Mouse (Mus musculus) forebrain, embryonic 14.5 days (tissue): ENCODE measurements around the gene Tenm3. TPM values are rescaled to one million over a fixed set of nuclear protein-coding genes. Genes with fewer than 3 reads are reported as not detected.

Source experiments
- ATAC-seq: fragments of 200-750 bp; cut with Nextera tagmentation; 2 replicates; pipeline ENCODE4 v1.8.0; 2017; ENCODE audit warnings: mild to moderate bottlenecking, moderate library complexity
- DNase-seq: peaks from one replicate; pipeline ENCODE4 v3.0.0-alpha.2; 2015; ENCODE audit warnings: low spot score
- H3K27ac ChIP-seq: fragments of 300-500 bp; sonication (generic); 2 replicates; pipeline ENCODE4 v1.5.1; 2014; ENCODE audit warnings: low read depth, mild to moderate bottlenecking, control low read depth, low read length, moderate library complexity
- H3K27me3 ChIP-seq: fragments of 300-500 bp; sonication (generic); replicated peaks from 2 replicates; pipeline ENCODE4 v1.6.1; 2014; ENCODE audit warnings: low read length, control low read depth, mixed read lengths; ENCODE audit not compliant: control insufficient read depth, insufficient read depth
- H3K36me3 ChIP-seq: fragments of 300-500 bp; sonication (generic); 2 replicates; pipeline ENCODE4 v1.6.1; 2014; ENCODE audit warnings: low read length, control low read depth; ENCODE audit not compliant: control insufficient read depth, insufficient read depth
- H3K4me1 ChIP-seq: fragments of 300-500 bp; sonication (generic); 2 replicates; pipeline ENCODE4 v1.6.1; 2014; ENCODE audit warnings: antibody characterized with exemption, low read length, control low read depth; ENCODE audit not compliant: control insufficient read depth, insufficient read depth
- H3K4me2 ChIP-seq: fragments of 300-500 bp; sonication (generic); 2 replicates; pipeline ENCODE4 v1.6.1; 2014; ENCODE audit warnings: mild to moderate bottlenecking, control low read depth, low read length
- H3K4me3 ChIP-seq: fragments of 300-500 bp; sonication (generic); 2 replicates; pipeline ENCODE4 v1.5.1; 2014; ENCODE audit warnings: low read depth, low read length, control low read depth
- H3K9ac ChIP-seq: fragments of 300-500 bp; sonication (generic); 2 replicates; pipeline ENCODE4 v1.6.1; 2014; ENCODE audit warnings: mild to moderate bottlenecking, low read length, control low read depth, moderate library complexity
- H3K9me3 ChIP-seq: fragments of 300-500 bp; sonication (generic); replicated peaks from 2 replicates; pipeline ENCODE4 v1.6.1; 2016; ENCODE audit warnings: low read length, control low read depth, mixed read lengths; ENCODE audit not compliant: control insufficient read depth
- WGBS: fragments of 180-500 bp; shearing (Covaris S2); extraction: QIAGEN DNeasy Blood & Tissue Kit; methylation state at CpG from one replicate; pipeline ENCODE4 v1.1.7; 2014; 5-methylcytosine and 5-hydroxymethylcytosine counted together
- polyA plus RNA-seq: library from polyadenylated mRNA; unstranded; fragments of >200 nt; fragmentation: Nextera tagmentation; extraction: Ambion mirVana; gene quantifications from 2 replicates; pipeline ENCODE4 v1.2.1, GENCODE M21; 2014

The Tenm3 gene
- polyA plus RNA-seq, 1 experiment from 2014 or later = 12.5 TPM

- H3K36me3 ChIP-seq = peaks cover 10% of the 10 kb centered on the region
- DNase-seq (peak; percentile 67), ATAC-seq (peak; percentile 70; the same call in 1 of the 2 replicates)
- H3K9ac ChIP-seq = no peak overlapping the region
- no peaks in the 10 kb centered on the region for H3K27me3 ChIP-seq
- WGBS = 58% methylated on average over 12 of the region's 12 CpGs
- H3K4me2 ChIP-seq = 0 out of 2 replicates have a peak overlapping the region, but pooled peaks have one; percentile 2
- H3K27ac ChIP-seq = peak overlapping the region; percentile 44; the same call in 1 of the 2 replicates
- H3K4me3 ChIP-seq = no peak overlapping the region
- no peaks in the 10 kb centered on the region for H3K9me3 ChIP-seq
- H3K4me1 ChIP-seq = peaks cover 6% of the 10 kb centered on the region
Observed at GRCm38 (mm10) chr8:48300613-48301037, 543.1 kb downstream of the Tenm3 start.

- Histone ChIP-seq H3K9me3 (no peaks in the 10 kb centered on the region), H3K27me3 (no peaks in the 10 kb centered on the region), H3K9ac (no peak overlapping the region), H3K36me3 (peaks cover 10% of the 10 kb centered on the region), H3K4me1 (peaks cover 6% of the 10 kb centered on the region), H3K4me2 (no peak overlapping the region), H3K4me3 (no peak overlapping the region), H3K27ac (no peak overlapping the region)
- DNase-seq = peak; percentile 23
- no peak for ATAC-seq
- WGBS = 51% methylated on average over 8 of the region's 8 CpGs
Observed at GRCm38 (mm10) chr8:48300061-48300460, 543.7 kb downstream of the Tenm3 start.

GRCm38 (mm10) chr8:48299341-48299740, 544.4 kb downstream of the Tenm3 start:
- Histone ChIP-seq H3K27ac (no peak overlapping the region), H3K36me3 (peaks cover 10% of the 10 kb centered on the region), H3K27me3 (no peaks in the 10 kb centered on the region), H3K9me3 (no peaks in the 10 kb centered on the region), H3K4me1 (peaks cover 6% of the 10 kb centered on the region), H3K4me2 (no peak overlapping the region), H3K9ac (no peak overlapping the region), H3K4me3 (no peak overlapping the region)
- 83% methylated on average over 12 of the region's 12 CpGs for WGBS
- ATAC-seq (no peak), DNase-seq (no peak)

- H3K27me3 ChIP-seq = no peaks in the 10 kb centered on the region
- H3K9ac ChIP-seq = no peak overlapping the region
- DNase-seq (no peak), ATAC-seq (no peak)
- H3K27ac ChIP-seq = no peak overlapping the region
- 96% methylated on average over 7 of the region's 7 CpGs for WGBS
- H3K4me2 ChIP-seq = no peak overlapping the region
- no peaks in the 10 kb centered on the region for H3K9me3 ChIP-seq
- H3K36me3 ChIP-seq = peaks cover 13% of the 10 kb centered on the region
- H3K4me1 ChIP-seq = peaks cover 6% of the 10 kb centered on the region
- no peak overlapping the region for H3K4me3 ChIP-seq
Observed at GRCm38 (mm10) chr8:48296371-48296770, 547.4 kb downstream of the Tenm3 start.

- ATAC-seq = no peak
- H3K9ac ChIP-seq = no peak overlapping the region
- 93% methylated on average over 6 of the region's 6 CpGs for WGBS
- no peaks in the 10 kb centered on the region for H3K27me3 ChIP-seq
- H3K4me2 ChIP-seq = no peak overlapping the region
- H3K27ac ChIP-seq = no peak overlapping the region
- peaks cover under 1% of the 10 kb centered on the region; the same call in 1 of the 2 replicates for H3K4me1 ChIP-seq
- no peak for DNase-seq
- peaks cover 13% of the 10 kb centered on the region for H3K36me3 ChIP-seq
- H3K9me3 ChIP-seq = no peaks in the 10 kb centered on the region
- H3K4me3 ChIP-seq = no peak overlapping the region
Observed at GRCm38 (mm10) chr8:48295558-48295957, 548.2 kb downstream of the Tenm3 start.

GRCm38 (mm10) chr8:48293797-48294196, 550.0 kb downstream of the Tenm3 start:
- H3K4me2 ChIP-seq = no peak overlapping the region
- DNase-seq (no peak), ATAC-seq (no peak)
- H3K36me3 ChIP-seq = peaks cover 6% of the 10 kb centered on the region
- 94% methylated on average over 3 of the region's 3 CpGs for WGBS
- H3K4me3 ChIP-seq = no peak overlapping the region
- H3K9me3 ChIP-seq = no peaks in the 10 kb centered on the region
- H3K27ac ChIP-seq = no peak overlapping the region
- no peaks in the 10 kb centered on the region for H3K4me1 ChIP-seq
- H3K27me3 ChIP-seq = no peaks in the 10 kb centered on the region
- H3K9ac ChIP-seq = no peak overlapping the region

GRCm38 (mm10) chr8:48285432-48285831, 558.3 kb downstream of the Tenm3 start:
- Histone ChIP-seq H3K27ac (no peak overlapping the region; the same call in 1 of the 2 replicates), H3K9me3 (no peaks in the 10 kb centered on the region), H3K4me1 (no peaks in the 10 kb centered on the region), H3K36me3 (peaks cover 5% of the 10 kb centered on the region; the same call in 1 of the 2 replicates), H3K4me3 (no peak overlapping the region), H3K9ac (no peak overlapping the region), H3K27me3 (no peaks in the 10 kb centered on the region), H3K4me2 (no peak overlapping the region)
- peak; percentile 77 for ATAC-seq
- DNase-seq = peak; percentile 87
- WGBS = 28% methylated on average over 10 of the region's 10 CpGs

GRCm38 (mm10) chr8:48281855-48282254, 561.9 kb downstream of the Tenm3 start:
- H3K27ac ChIP-seq = no peak overlapping the region
- DNase-seq (no peak), ATAC-seq (no peak)
- no peak overlapping the region for H3K4me3 ChIP-seq
- H3K9ac ChIP-seq = no peak overlapping the region
- no peak overlapping the region for H3K4me2 ChIP-seq
- H3K27me3 ChIP-seq = no peaks in the 10 kb centered on the region
- H3K36me3 ChIP-seq = peaks cover 10% of the 10 kb centered on the region; the same call in 1 of the 2 replicates
- H3K4me1 ChIP-seq = peaks cover 2% of the 10 kb centered on the region; the same call in 1 of the 2 replicates
- H3K9me3 ChIP-seq = no peaks in the 10 kb centered on the region
- WGBS = 94% methylated on average over 11 of the region's 11 CpGs

GRCm38 (mm10) chr8:48279360-48279759, 564.4 kb downstream of the Tenm3 start:
- DNase-seq (no peak), ATAC-seq (no peak)
- H3K27ac ChIP-seq = no peak overlapping the region
- peaks cover 26% of the 10 kb centered on the region for H3K36me3 ChIP-seq
- no peaks in the 10 kb centered on the region for H3K27me3 ChIP-seq
- H3K9ac ChIP-seq = no peak overlapping the region
- no peak overlapping the region for H3K4me2 ChIP-seq
- H3K4me1 ChIP-seq = peaks cover 2% of the 10 kb centered on the region; the same call in 1 of the 2 replicates
- peaks cover 8% of the 10 kb centered on the region for H3K9me3 ChIP-seq
- WGBS = 94% methylated on average over 2 of the region's 2 CpGs
- H3K4me3 ChIP-seq = no peak overlapping the region
